Mouse (Mus musculus): Measurements from ENCODE around the gene Lama2.

The Lama2 gene

DNA sequence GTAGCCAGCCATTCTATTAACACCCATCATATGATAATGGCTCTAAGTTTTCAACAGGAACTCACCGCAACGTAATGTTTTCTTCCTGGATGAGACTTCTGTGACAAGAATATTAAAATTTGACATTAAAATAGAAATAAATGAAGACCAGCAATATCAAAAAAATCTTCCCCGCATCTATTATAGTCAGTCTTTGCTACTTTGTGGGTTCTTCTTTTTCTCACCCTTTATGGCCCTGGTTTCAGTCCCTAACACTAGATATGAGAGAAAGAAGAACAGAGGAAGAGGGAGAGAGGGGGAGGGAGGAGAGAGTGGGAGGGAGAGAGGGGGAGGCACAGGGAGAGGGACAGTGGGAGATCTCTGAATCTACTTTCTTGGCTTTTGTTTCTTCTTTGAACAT is at the start of gene Lama2:
Gene Lama2, minus strand, starts transcription at position 101 of the 400 bp plus-strand sequence.
- no peak for DNase-seq (ENCODE audit: low spot score)

DNA sequence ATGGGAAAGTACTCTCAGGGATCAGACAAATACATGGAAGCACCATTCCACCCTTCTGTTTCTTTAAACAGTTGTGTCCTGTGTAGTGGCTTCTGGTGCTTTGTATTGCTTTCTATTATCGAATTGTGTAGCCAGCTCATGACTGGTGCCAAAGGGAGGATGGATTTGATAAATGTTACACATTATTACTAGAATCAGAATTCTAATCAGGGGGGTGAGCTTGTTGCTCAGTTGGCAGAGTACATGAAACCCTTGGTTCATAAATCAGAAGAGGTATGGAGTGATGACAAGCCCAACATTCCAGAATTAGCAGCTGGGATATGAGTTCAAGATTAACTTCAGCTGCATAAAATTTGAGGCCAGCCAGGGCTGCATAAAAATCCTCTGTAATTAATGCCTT is 44.8 kb upstream of the Lama2 start:
- no peak for DNase-seq (ENCODE audit: low spot score)

DNA sequence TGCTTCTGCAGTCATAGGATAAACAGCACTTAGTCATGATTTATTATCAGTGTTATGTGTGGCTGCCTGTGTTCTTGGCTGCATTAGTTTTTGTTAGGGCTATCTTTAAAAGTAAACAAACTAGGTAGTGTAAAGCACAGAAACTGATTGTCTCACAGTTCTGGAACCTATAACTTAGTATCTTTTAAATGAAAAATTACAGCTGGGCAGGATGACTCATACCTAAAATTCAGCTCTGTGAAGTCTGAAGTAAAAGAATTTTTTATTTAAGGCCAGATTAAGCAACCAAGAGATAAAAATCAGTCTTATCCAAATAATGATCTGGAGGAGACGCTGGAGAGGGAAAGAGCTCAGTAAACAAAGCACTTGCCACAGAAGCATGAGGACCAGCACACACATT is 43.8 kb upstream of the Lama2 start:
- no peak for DNase-seq (ENCODE audit: low spot score)

DNA sequence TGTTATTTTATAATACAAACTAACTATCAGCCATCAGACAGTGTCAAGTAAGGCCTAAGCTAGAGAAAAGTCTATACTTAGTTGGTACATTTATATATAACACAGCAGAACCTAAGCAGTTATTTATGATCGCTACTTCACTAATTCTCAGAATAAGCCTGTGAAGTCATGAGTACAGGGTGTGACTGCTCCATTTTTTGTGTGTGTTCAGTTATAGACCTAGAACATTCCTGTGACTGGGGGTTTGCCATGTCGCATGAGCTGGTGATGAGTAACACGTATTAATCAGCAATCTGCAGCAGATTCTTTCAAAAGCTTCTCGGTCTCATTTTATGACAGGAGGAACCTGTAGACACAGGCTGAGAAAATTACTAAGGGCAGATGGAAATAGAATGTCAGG is 34.6 kb upstream of the Lama2 start:
- DNase-seq (ENCODE audit: low spot score) = no peak

DNA sequence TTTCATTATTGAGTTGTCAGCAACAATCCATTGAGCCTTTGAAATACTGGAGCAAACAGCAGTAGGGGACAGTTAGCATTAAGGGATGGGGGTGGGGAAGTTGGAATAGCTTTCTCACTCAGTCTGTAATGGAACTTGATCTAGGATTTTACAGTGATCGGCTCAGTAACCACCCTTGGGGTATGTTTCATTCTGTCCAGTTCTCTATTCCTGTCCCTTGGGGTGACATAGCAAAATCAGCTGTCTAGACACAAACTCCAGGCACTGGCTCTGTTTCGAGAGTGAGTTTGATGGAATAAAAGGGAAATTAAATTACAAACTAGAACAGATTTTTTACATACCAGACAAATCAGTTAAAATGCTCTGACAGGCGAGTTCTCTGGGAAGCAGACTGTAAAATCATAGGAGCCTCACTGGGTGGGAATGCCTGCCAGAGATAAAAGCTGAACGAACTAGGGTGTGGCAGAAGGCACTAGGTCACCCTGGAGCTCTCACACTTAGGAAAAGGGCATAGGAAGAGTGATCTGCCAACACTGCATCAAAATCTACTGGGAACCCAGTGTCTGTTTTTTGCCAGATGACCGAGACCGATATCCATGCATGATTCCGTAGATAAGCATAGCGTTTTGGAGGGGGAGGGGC is 33.3 kb upstream of the Lama2 start:
- peak; percentile 11 for DNase-seq (ENCODE audit: low spot score)

DNA sequence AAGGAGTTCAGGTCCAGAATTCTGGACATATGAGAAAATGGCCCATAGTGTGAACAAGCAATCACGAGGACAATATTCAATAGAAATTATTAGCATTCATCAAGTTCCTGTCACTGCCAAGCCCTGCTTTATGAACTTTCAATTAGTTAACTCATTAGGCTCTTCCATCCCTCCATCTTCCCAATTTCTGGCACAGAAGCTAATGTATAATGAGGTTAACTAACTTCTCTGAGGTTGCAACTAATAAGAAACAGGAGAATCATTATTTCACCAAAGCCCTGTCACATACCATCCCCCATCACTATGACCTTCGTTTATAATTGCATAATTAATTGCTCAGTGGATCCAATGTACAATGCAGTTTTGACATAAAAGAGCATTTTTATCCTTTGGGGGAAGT is 16.2 kb upstream of the Lama2 start:
- no peak for DNase-seq (ENCODE audit: low spot score)

DNA sequence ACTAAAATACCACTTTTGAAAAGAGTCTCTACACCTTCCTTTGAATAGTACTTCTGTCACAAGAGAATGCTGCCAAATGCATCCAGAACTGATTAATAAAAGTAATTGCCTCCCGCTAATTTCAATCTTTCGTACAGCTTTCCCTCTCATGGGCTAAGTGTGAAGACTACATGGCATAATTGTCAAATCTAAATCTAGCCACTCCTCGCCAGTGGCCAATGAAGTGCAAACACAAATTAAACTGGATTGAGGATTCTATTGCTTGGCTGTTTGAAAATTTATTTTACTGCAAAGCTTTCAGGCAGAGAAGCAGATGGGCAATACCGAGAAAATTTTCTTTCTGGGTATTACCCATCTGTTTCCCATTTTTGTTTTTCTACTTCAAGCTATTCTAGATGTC is 11.4 kb upstream of the Lama2 start:
- DNase-seq (ENCODE audit: low spot score) = no peak

DNA sequence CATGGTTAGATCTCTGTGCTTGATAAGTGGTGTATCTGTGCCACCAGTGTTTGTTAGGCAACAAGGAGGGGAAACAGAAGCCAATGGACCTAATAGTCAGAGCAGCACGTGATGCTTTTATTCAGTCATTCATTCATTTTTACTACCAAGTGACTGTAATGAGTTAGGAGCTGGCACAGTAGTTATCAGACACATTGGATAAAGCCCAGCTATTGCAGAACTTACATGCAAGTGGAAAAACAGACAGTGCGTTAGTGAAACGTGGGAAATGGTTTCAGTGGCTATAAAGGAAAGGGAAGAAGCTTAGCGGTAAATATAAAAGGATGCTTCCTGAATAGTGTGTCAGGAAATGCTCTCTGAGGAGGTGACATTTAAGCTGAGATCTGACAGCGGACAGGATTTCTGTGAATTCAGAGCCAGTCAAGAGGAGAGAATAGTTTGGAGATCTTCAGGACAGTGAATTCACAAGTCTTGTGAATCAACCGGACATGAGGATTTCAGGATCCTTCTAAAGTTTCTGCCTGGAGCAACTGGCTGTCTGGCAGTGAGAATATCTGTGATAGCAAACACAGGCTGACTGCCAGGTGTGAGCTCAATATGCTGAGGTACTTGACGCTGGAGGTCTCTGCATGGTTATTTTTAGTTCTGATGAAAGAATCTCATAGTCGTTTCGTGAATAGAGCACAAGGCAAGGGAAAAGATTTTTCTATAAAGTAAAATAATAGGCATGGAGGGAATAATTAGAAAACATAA is 2.3 kb upstream of the Lama2 start:
- DNase-seq (ENCODE audit: low spot score) = no peak

DNA sequence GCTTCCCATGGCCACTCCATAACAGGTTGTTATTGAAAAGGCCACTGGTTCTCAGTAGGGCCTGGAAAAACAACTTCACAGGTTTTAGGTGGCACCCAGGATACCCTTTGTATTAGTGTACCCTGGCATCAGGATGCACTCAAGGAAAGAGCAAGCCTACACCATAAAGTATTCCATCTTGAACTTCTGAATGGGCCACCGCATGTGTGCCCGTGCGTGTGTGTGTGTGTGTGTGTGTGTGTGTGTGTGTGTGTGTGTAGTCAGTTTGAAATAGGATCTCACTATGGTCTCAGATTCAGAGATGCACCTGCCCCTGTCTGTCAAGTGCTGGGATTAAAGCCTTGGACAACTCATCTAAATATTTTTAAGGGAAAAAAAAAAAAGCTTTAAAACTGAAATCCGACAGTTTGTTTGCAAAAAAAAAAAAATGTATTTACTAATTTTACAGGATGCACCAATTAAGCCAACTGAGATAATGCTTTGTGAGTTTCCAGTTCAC is 2.0 kb downstream of the Lama2 start:
- no peak for DNase-seq (ENCODE audit: low spot score)

DNA sequence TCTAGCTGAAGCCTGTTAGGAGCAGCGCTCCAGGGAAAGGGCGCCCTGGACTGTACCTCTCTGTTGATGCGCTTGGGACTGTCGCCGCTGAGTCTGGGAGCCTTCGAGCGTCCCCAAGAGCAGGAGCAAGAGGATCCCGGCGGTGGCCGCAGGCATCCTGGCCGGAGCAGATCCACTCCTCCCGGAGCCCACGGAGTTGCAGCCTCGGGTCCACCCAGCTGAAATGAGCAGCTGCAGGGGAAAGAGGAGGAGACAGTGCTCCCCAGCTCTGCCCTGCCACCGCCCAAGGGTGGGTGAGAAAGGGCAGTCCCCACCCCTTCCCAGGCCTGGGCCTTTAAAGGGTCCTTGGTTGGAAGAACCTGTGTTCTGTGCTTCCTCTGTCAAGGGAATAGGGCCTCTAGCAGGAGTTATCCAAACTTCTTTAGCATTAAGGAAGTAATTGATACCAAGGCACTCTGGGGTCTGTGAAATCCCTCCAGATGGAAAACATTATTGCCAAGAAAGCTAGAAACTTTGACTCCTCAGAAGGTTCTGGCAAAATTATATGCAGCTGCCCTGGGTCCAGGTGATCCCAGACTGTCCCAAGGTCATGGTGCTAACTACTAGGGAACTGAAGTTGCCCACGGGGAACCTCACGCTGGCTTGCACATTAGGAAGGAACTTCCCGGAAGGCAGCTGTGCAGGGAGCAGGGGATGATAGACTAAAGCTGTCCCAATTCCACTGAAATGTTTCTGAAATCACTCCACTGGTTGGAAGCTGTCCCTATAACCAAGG is 2.7 kb downstream of the Lama2 start:
- peak; percentile 55 for DNase-seq (ENCODE audit: low spot score)

DNA sequence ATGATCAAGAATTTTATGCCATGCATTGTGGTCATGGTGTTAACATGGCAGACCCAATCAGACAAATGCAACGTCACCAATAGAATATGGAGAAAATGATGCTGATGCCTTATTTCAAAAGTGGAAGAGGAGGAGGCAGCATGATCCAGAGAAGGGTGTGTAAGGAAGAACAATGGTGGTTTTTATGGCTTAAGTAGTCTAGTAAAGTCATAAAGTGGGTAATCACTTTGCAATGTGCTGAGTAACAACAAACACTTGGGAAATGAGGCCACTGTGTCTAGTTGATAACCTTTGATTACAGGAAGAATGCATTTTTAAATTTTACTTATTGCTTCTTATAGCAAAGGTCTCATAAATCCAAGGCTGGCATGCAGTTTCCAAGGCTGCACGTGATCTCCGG is 23.9 kb downstream of the Lama2 start:
- DNase-seq (ENCODE audit: low spot score) = no peak

DNA sequence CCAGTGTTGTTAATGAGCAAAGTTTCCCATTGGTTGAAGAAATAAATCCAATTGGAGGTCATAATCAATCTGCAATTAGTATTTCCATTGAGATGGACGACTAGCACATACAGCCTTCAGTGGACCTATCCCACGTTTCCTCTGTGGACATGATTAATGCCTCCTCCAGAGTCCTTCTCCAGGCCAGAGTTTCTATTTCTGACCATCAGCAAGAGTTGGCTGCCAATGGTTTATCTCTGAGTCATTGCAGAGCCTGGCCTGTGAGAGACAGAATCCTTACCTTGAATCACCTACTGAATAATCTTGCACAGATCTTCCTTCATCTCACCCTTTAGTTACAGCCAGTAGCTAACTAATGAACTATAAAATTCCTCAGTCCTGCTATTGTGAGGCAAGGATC is 86.3 kb downstream of the Lama2 start:
- DNase-seq (ENCODE audit: low spot score) = no peak

DNA sequence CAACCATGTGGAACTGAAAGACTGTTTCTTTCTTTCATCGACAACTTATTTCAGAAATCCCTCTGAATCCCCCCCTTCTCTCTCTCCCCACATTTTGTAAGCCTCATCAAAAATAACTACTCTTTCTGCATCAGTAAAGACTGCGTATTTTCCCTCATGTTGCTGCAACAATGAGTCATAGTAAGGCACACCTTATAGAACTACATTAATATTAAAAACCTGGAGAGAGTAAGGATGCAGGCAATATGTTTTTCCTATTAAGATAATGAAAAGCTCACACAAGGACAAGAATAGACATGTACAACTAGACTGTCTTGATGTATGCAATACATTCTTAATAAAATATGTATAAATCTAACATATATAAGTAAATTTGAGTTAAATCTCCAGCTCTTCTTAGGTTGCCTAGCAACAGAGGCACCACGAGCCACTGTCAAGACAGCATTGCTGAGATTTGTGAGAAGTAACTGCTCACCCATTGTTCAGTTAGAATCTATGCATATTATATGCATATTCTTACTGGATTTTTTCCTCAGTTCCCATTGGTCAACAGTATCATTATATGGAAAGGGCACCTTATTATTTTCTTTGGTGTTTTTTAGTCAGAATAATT is 110.6 kb downstream of the Lama2 start:
- no peak for DNase-seq (ENCODE audit: low spot score)

DNA sequence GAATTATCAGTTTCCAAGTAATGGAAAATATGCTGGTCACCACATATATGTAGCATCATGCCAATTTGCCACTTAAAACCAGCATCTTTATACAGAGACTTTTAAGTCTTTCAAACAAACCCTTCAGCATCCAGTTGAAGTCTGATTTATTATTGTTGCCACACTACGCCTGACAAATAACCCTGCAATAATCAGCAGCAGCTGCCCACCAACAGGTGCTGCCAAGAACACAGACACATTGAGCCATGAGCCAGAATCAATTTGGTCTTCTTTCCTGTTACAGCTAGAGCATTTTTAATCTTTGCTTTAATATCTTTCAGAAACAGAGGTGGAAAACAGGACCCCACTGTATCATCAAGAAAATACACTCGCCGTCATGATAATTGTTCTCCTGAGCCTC is 118.7 kb downstream of the Lama2 start:
- DNase-seq (ENCODE audit: low spot score) = no peak

DNA sequence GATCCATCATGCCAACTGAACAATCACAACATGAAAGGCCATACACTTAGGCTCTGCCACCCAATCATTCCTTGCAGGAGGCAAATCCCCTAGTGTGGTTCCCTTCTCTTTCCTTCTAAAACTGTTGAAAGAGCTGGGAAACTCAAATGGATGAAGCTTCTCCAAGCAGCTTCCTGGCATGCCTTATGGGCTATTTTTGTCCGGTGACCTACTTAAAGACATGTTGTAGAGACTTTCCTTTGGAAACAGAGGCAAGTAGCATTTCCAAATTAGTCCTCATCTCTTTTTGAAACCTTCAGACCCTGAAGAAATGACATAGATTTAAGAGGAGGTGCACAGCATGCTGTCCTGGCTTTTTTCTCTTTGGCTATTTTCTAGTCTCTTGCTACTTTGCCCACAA is 131.1 kb downstream of the Lama2 start:
- DNase-seq (ENCODE audit: low spot score) = no peak

DNA sequence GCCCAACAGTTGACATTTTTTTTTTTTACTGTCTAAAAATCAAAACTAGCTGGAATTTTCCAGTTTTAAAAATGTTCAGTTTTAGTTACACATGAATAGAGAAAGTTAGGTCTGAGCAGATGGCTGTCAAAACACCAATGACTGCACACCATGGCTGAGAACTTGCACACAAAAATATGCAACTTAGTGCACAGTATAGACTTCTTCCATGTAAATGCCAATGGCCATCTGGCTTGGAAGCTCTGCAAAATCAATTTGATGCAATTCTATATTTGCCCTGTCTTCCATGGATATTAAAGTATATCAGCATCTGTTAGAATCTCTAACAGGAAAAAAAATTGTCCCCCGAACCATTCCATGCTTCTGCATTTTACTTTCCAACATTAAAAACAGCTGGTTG is 135.5 kb downstream of the Lama2 start:
- DNase-seq (ENCODE audit: low spot score) = no peak

DNA sequence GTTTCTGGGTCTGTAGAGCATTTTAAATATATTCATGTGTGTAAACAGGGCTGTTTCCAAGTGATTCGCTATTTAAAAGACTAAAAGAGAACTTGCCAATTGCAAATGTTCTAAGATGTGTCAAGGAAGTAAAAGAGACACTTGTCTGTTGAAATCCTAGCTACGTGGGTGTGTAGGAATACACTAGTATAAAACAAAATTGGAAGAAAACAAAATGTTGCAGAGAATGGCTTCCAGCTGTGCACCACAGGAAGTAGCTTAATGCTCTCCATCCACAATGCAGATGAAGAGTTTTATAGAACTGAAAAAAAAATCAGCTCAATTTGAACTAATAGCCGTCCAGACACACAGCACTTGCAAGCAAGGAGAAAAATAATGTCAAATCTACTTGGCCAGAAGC is 144.0 kb downstream of the Lama2 start:
- DNase-seq (ENCODE audit: low spot score) = no peak

DNA sequence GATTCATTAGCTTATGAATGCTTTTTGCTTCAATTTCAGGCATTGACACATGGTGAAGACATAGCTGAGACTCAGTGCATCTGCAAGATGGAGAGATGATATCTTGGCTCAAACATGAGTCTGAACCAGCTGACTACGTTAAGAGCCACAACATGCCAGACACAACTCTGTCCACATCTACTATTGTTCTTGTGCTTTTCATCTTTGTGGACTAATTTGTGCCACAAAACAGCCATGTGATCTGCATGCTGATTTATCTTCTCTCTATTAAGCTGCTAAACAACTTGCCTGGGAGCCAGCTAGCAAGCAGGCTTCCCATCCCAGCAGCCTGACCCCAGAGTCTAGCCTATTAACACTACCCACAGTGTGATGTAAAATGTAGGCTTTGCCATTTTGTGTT is 151.3 kb downstream of the Lama2 start:
- no peak for DNase-seq (ENCODE audit: low spot score)

DNA sequence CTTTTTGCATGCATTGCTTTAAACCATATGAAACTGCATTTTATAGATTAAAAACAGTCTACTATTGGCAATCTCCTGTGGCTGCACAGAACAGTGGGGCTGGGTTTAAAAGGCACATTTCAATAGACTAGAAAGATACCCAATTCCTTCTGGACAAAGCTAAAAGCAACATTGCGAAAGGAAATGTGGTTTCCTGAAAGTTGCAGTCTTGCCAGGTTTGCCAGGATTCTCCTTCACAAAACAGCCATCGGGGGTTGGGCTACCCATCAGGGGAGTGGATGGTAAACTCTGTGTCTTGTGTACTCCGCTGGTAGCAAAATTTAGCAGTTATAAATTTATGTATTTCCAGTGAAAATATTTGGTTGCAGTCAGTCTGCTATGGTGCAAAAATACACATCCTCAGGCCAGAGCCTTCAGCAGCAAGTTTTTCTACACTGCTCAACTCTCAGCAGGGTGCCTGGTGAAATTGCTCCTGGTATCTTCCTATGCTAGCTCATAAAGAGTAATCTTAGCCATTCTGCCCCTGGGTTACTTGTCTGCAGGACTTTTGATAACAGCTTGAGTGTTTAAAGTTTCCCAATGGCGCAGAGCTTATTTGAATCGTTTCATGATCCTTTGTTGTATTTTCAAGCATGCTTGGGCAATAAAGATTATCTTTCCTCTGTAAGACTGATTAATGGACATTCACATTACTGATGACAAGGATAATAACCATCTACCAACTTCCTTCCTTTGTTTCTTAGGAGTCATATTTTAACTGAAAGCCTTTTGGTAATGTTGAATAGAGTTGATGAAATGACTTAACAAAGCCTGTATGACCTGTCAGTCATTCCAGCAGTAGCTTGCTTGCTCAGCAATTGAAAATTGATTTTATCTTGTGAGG is 205.7 kb downstream of the Lama2 start:
- DNase-seq (ENCODE audit: low spot score) = peak; percentile 53

DNA sequence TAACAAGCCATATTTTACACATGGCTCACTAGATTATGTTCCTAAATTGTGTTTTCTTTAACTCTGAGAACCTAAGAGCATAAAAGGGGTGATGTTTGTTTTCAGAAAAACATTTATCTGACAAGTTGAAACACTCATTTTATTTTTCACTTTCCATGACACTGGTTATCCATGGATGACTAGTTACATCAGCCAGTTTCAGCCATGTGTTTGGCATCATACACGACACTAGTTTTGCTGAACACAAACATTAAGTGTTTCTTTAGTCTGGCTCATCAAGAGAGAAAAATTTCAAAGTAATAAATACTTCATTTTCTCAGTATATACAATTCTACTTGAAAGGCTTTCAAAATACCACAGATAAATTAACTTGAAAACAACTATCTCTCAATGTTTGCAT is 228.8 kb downstream of the Lama2 start:
- no peak for DNase-seq (ENCODE audit: low spot score)

DNA sequence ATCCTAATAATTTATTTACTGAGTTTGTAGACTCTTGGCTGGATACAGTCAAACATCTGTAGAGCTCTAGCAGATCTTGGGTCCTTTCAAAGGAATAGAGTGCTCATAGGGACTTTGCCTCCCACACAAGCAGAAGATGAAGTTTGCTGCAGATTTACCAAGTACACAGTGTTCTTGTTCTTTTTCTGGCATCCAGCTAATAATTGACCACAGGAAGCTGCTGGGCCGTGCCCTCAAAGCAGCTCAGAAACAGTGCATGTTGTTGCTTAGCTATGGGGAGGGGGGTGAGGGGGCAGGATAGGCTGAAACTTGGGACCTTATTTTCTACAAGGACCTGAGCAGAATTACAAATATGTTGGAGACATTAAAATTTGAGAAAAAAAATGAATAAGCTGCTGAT is 232.0 kb downstream of the Lama2 start:
- DNase-seq (ENCODE audit: low spot score) = no peak

DNA sequence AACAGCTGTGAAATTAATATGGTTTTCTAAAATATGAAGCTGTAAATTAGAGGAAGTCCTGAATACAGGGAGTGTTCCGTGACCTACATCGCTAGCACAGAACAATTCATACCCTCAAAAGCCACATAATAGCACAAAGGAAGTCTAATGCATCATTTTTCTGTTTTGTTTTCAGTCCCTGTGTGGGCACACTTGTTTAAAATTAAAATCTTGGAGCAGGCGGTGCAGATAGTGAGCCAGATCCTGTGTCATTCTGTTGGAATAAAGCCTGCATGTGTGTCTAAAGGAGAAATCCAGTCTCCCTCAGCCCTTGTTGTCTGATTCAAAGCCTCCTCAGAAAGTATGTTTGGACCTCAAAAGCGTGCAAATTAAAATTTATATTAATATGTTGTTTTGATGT is 234.9 kb downstream of the Lama2 start:
- no peak for DNase-seq (ENCODE audit: low spot score)
